Mouse (Mus musculus): ENCODE measurements at regions not wholly inside any gene's neighbourhood (a gene's known extent, or its start where the extent isn't known, plus 50 kb on each side); places are given as distances from the start of the nearest gene placed in this dataset.

- H3K36me3 ChIP-seq (replicated peaks) = no peaks in the 10 kb centered on the region
- WGBS = 55% methylated on average over 1 of the region's 1 CpGs
- no peak overlapping the region for H3K9ac ChIP-seq
These were observed 276.7 kb downstream of the Wdr20rt start for GRCm38 (mm10) chr12:65502045-65502444.

GRCm38 (mm10) chr12:65513070-65513469, 287.8 kb downstream of the Wdr20rt start:
- H3K27me3 ChIP-seq = no peaks in the 10 kb centered on the region
- ATAC-seq (ENCODE audit: low FRiP score) = no peak
- H3K4me2 ChIP-seq = no peak overlapping the region
- H3K36me3 ChIP-seq (replicated peaks) = no peaks in the 10 kb centered on the region
- no peak overlapping the region for H3K9ac ChIP-seq
- peaks cover 2% of the 10 kb centered on the region; the same call in 1 of the 2 replicates for H3K4me1 ChIP-seq
- H3K9me3 ChIP-seq = 0 out of 2 replicates have a peak, but pooled peaks cover 3% of the 10 kb centered on the region
- H3K4me3 ChIP-seq (replicated peaks) = no peak overlapping the region
- no peak overlapping the region for H3K27ac ChIP-seq
- 10% methylated on average over 1 of the region's 1 CpGs for WGBS

More at GRCm38 (mm10) chr12:65502045-65502444, 276.7 kb downstream of the Wdr20rt start:
- Histone ChIP-seq H3K27ac (no peak overlapping the region), H3K27me3 (no peaks in the 10 kb centered on the region), H3K4me1 (no peaks in the 10 kb centered on the region), H3K9me3 (no peaks in the 10 kb centered on the region), H3K4me3 (replicated peaks) (no peak overlapping the region), H3K4me2 (no peak overlapping the region)
- ATAC-seq (ENCODE audit: low FRiP score) = no peak

- Histone ChIP-seq H3K4me2 (no peak overlapping the region), H3K9me3 (no peaks in the 10 kb centered on the region), H3K36me3 (replicated peaks) (no peaks in the 10 kb centered on the region), H3K27ac (no peak overlapping the region), H3K4me3 (replicated peaks) (no peak overlapping the region), H3K4me1 (no peaks in the 10 kb centered on the region), H3K27me3 (no peaks in the 10 kb centered on the region), H3K9ac (no peak overlapping the region)
- ATAC-seq (ENCODE audit: low FRiP score) = no peak
- 82% methylated on average over 3 of the region's 3 CpGs for WGBS
These were observed 308.9 kb downstream of the Wdr20rt start for GRCm38 (mm10) chr12:65534142-65534690.

GRCm38 (mm10) chr12:65548301-65548700, 323.0 kb downstream of the Wdr20rt start:
- Histone ChIP-seq H3K36me3 (replicated peaks) (no peaks in the 10 kb centered on the region), H3K4me1 (no peaks in the 10 kb centered on the region), H3K27me3 (no peaks in the 10 kb centered on the region), H3K9me3 (no peaks in the 10 kb centered on the region), H3K4me2 (no peak overlapping the region), H3K4me3 (replicated peaks) (no peak overlapping the region), H3K9ac (no peak overlapping the region), H3K27ac (no peak overlapping the region)
- no peak for ATAC-seq (ENCODE audit: low FRiP score)
- WGBS = 93% methylated on average over 4 of the region's 4 CpGs

- 78% methylated on average over 3 of the region's 3 CpGs for WGBS
- Histone ChIP-seq H3K9me3 (no peaks in the 10 kb centered on the region), H3K4me1 (no peaks in the 10 kb centered on the region), H3K4me2 (no peak overlapping the region), H3K9ac (no peak overlapping the region), H3K4me3 (replicated peaks) (no peak overlapping the region), H3K27ac (no peak overlapping the region), H3K27me3 (no peaks in the 10 kb centered on the region), H3K36me3 (replicated peaks) (no peaks in the 10 kb centered on the region)
- 0 out of 2 replicates have a peak, but pooled peaks have one; percentile 36 for ATAC-seq (ENCODE audit: low FRiP score)
These were observed 326.9 kb downstream of the Wdr20rt start for GRCm38 (mm10) chr12:65552230-65552629.

GRCm38 (mm10) chr12:65559036-65559435, 333.7 kb downstream of the Wdr20rt start:
- H3K4me2 ChIP-seq = no peak overlapping the region
- WGBS = 88% methylated on average over 6 of the region's 6 CpGs
- H3K27me3 ChIP-seq = no peaks in the 10 kb centered on the region
- no peak overlapping the region for H3K4me3 ChIP-seq (replicated peaks)
- no peak for ATAC-seq (ENCODE audit: low FRiP score)
- H3K36me3 ChIP-seq (replicated peaks) = no peaks in the 10 kb centered on the region
- H3K4me1 ChIP-seq = no peaks in the 10 kb centered on the region
- no peaks in the 10 kb centered on the region for H3K9me3 ChIP-seq
- no peak overlapping the region for H3K27ac ChIP-seq
- no peak overlapping the region for H3K9ac ChIP-seq

- Histone ChIP-seq H3K27ac (no peak overlapping the region), H3K9me3 (no peaks in the 10 kb centered on the region), H3K4me1 (no peaks in the 10 kb centered on the region), H3K36me3 (replicated peaks) (no peaks in the 10 kb centered on the region), H3K27me3 (no peaks in the 10 kb centered on the region), H3K4me3 (replicated peaks) (no peak overlapping the region), H3K9ac (no peak overlapping the region), H3K4me2 (no peak overlapping the region)
- ATAC-seq (ENCODE audit: low FRiP score) = no peak
- 85% methylated on average over 3 of the region's 3 CpGs for WGBS
These were observed 334.5 kb downstream of the Wdr20rt start for GRCm38 (mm10) chr12:65559809-65560208.

GRCm38 (mm10) chr12:65571633-65572032, 346.3 kb downstream of the Wdr20rt start:
- no peak overlapping the region for H3K9ac ChIP-seq
- no peaks in the 10 kb centered on the region for H3K9me3 ChIP-seq
- H3K4me1 ChIP-seq = no peaks in the 10 kb centered on the region
- no peak overlapping the region for H3K4me2 ChIP-seq
- no peak overlapping the region for H3K27ac ChIP-seq
- ATAC-seq (ENCODE audit: low FRiP score) = no peak
- no peaks in the 10 kb centered on the region for H3K36me3 ChIP-seq (replicated peaks)
- no peaks in the 10 kb centered on the region for H3K27me3 ChIP-seq
- H3K4me3 ChIP-seq (replicated peaks) = no peak overlapping the region
- WGBS = 87% methylated on average over 1 of the region's 1 CpGs

- WGBS = 32% methylated on average over 1 of the region's 1 CpGs
- no peaks in the 10 kb centered on the region for H3K36me3 ChIP-seq (replicated peaks)
- ATAC-seq (ENCODE audit: low FRiP score) = no peak
- H3K4me2 ChIP-seq = no peak overlapping the region
- no peaks in the 10 kb centered on the region for H3K4me1 ChIP-seq
- no peaks in the 10 kb centered on the region for H3K9me3 ChIP-seq
- H3K9ac ChIP-seq = no peak overlapping the region
- H3K27ac ChIP-seq = no peak overlapping the region
- H3K27me3 ChIP-seq = no peaks in the 10 kb centered on the region
- H3K4me3 ChIP-seq (replicated peaks) = no peak overlapping the region
These were observed 368.2 kb downstream of the Wdr20rt start for GRCm38 (mm10) chr12:65593559-65593958.

- no peak for ATAC-seq (ENCODE audit: low FRiP score)
- WGBS = 83% methylated on average over 3 of the region's 3 CpGs
These were observed 368.8 kb downstream of the Wdr20rt start for GRCm38 (mm10) chr12:65594075-65594474.

GRCm38 (mm10) chr12:65644232-65644631, 418.9 kb downstream of the Wdr20rt start:
- H3K9ac ChIP-seq = no peak overlapping the region
- H3K4me2 ChIP-seq = no peak overlapping the region
- H3K4me1 ChIP-seq = no peaks in the 10 kb centered on the region
- ATAC-seq (ENCODE audit: low FRiP score) = no peak
- H3K9me3 ChIP-seq = peaks cover 7% of the 10 kb centered on the region
- no peaks in the 10 kb centered on the region for H3K36me3 ChIP-seq (replicated peaks)
- 100% methylated on average over 1 of the region's 1 CpGs for WGBS
- no peaks in the 10 kb centered on the region for H3K27me3 ChIP-seq
- H3K4me3 ChIP-seq (replicated peaks) = no peak overlapping the region
- no peak overlapping the region for H3K27ac ChIP-seq

More at GRCm38 (mm10) chr12:65594075-65594474, 368.8 kb downstream of the Wdr20rt start:
- no peaks in the 10 kb centered on the region for H3K36me3 ChIP-seq (replicated peaks)
- H3K4me1 ChIP-seq = no peaks in the 10 kb centered on the region
- H3K4me3 ChIP-seq (replicated peaks) = no peak overlapping the region
- H3K27ac ChIP-seq = no peak overlapping the region
- no peak overlapping the region for H3K4me2 ChIP-seq
- no peak overlapping the region for H3K9ac ChIP-seq
- no peaks in the 10 kb centered on the region for H3K9me3 ChIP-seq
- no peaks in the 10 kb centered on the region for H3K27me3 ChIP-seq

- no peak overlapping the region for H3K9ac ChIP-seq
- no peak overlapping the region for H3K4me3 ChIP-seq (replicated peaks)
- H3K9me3 ChIP-seq = no peaks in the 10 kb centered on the region
- H3K27me3 ChIP-seq = no peaks in the 10 kb centered on the region
- H3K4me2 ChIP-seq = no peak overlapping the region
- WGBS = 94% methylated on average over 1 of the region's 1 CpGs
- H3K4me1 ChIP-seq = no peaks in the 10 kb centered on the region
- no peak overlapping the region for H3K27ac ChIP-seq
- no peaks in the 10 kb centered on the region for H3K36me3 ChIP-seq (replicated peaks)
- no peak for ATAC-seq (ENCODE audit: low FRiP score)
These were observed 431.5 kb downstream of the Wdr20rt start for GRCm38 (mm10) chr12:65656772-65657171.

GRCm38 (mm10) chr12:65671673-65672072, 446.4 kb downstream of the Wdr20rt start:
- no peaks in the 10 kb centered on the region for H3K9me3 ChIP-seq
- H3K27ac ChIP-seq = no peak overlapping the region
- H3K36me3 ChIP-seq (replicated peaks) = no peaks in the 10 kb centered on the region
- H3K4me1 ChIP-seq = no peaks in the 10 kb centered on the region
- no peak overlapping the region for H3K9ac ChIP-seq
- no peaks in the 10 kb centered on the region for H3K27me3 ChIP-seq
- H3K4me2 ChIP-seq = no peak overlapping the region
- 75% methylated on average over 1 of the region's 1 CpGs for WGBS
- ATAC-seq (ENCODE audit: low FRiP score) = no peak
- H3K4me3 ChIP-seq (replicated peaks) = no peak overlapping the region

Data from forebrain, embryonic 12.5 days (tissue).